Mouse (Mus musculus): ENCODE results near the gene Zbtb1. TPM values are rescaled to one million over a fixed set of nuclear protein-coding genes. Genes with fewer than 3 reads are reported as not detected.

The Zbtb1 gene
- polyA plus RNA-seq, 1 experiment from 2014 or later: 11.7 TPM

- 76% methylated on average over 3 of the region's 3 CpGs for WGBS
- Histone ChIP-seq H3K4me1 (no peaks in the 10 kb centered on the region), H3K4me3 (no peak overlapping the region), H3K36me3 (peaks cover 17% of the 10 kb centered on the region), H3K27me3 (no peaks in the 10 kb centered on the region), H3K4me2 (replicated peaks) (no peak overlapping the region), H3K27ac (no peak overlapping the region), H3K9ac (no peak overlapping the region), H3K9me3 (no peaks in the 10 kb centered on the region)
- no peak for ATAC-seq (ENCODE audit: insufficient number of reproducible peaks, insufficient read depth, low FRiP score, low TSS enrichment)
Observed at GRCm38 (mm10) chr12:76391595-76392271, 21.7 kb downstream of the Zbtb1 start.

GRCm38 (mm10) chr12:76392979-76393378 is 22.9 kb downstream of the Zbtb1 start:
- Histone ChIP-seq H3K4me1 (no peaks in the 10 kb centered on the region), H3K27ac (no peak overlapping the region), H3K27me3 (no peaks in the 10 kb centered on the region), H3K9ac (no peak overlapping the region), H3K36me3 (peaks cover 13% of the 10 kb centered on the region; the same call in 1 of the 2 replicates), H3K9me3 (no peaks in the 10 kb centered on the region), H3K4me3 (no peak overlapping the region), H3K4me2 (replicated peaks) (no peak overlapping the region)
- ATAC-seq (ENCODE audit: insufficient number of reproducible peaks, insufficient read depth, low FRiP score, low TSS enrichment): no peak
- WGBS: 80% methylated on average over 5 of the region's 5 CpGs

- ATAC-seq (ENCODE audit: insufficient number of reproducible peaks, insufficient read depth, low FRiP score, low TSS enrichment): no peak
- H3K4me1 ChIP-seq: no peaks in the 10 kb centered on the region
- H3K9ac ChIP-seq: no peak overlapping the region
- no peaks in the 10 kb centered on the region for H3K9me3 ChIP-seq
- H3K4me2 ChIP-seq (replicated peaks): no peak overlapping the region
- 81% methylated on average over 5 of the region's 5 CpGs for WGBS
- H3K27me3 ChIP-seq: 0 out of 2 replicates have a peak, but pooled peaks cover 3% of the 10 kb centered on the region
- H3K4me3 ChIP-seq: no peak overlapping the region
- no peaks in the 10 kb centered on the region for H3K36me3 ChIP-seq
- H3K27ac ChIP-seq: no peak overlapping the region
Observed at GRCm38 (mm10) chr12:76397281-76397680, 27.2 kb downstream of the Zbtb1 start.

GRCm38 (mm10) chr12:76401674-76402073 is 31.6 kb downstream of the Zbtb1 start:
- H3K27me3 ChIP-seq: peaks cover 29% of the 10 kb centered on the region
- H3K36me3 ChIP-seq: no peaks in the 10 kb centered on the region
- no peak overlapping the region for H3K4me3 ChIP-seq
- H3K9ac ChIP-seq: no peak overlapping the region
- H3K27ac ChIP-seq: no peak overlapping the region
- no peak overlapping the region for H3K4me2 ChIP-seq (replicated peaks)
- ATAC-seq (ENCODE audit: insufficient number of reproducible peaks, insufficient read depth, low FRiP score, low TSS enrichment): no peak
- no peaks in the 10 kb centered on the region for H3K9me3 ChIP-seq
- WGBS: 48% methylated on average over 3 of the region's 3 CpGs
- peaks cover 21% of the 10 kb centered on the region for H3K4me1 ChIP-seq

- ATAC-seq (ENCODE audit: insufficient number of reproducible peaks, insufficient read depth, low FRiP score, low TSS enrichment): peak; percentile 89
- Histone ChIP-seq H3K27ac (peak overlapping the region; percentile 85), H3K9me3 (no peaks in the 10 kb centered on the region), H3K27me3 (peaks cover 41% of the 10 kb centered on the region), H3K4me3 (peak overlapping the region; percentile 62), H3K4me1 (peaks cover 21% of the 10 kb centered on the region), H3K9ac (peak overlapping the region; percentile 59), H3K4me2 (replicated peaks) (peak overlapping the region; percentile 84), H3K36me3 (no peaks in the 10 kb centered on the region)
- under 1% methylated on average over 54 of the region's 54 CpGs for WGBS
Observed at GRCm38 (mm10) chr12:76402991-76403885, 33.2 kb downstream of the Zbtb1 start.

- H3K27ac ChIP-seq: peak within 1 kb of the TSS; percentile 85
- peak; percentile 97 for ATAC-seq (ENCODE audit: insufficient number of reproducible peaks, insufficient read depth, low FRiP score, low TSS enrichment)
- WGBS: under 1% methylated on average over 54 of the region's 54 CpGs
- no peaks in the 10 kb centered on the region for H3K9me3 ChIP-seq
- H3K36me3 ChIP-seq: no peaks in the 10 kb centered on the region
- peaks cover 21% of the 10 kb centered on the region for H3K4me1 ChIP-seq
- H3K27me3 ChIP-seq: peaks cover 41% of the 10 kb centered on the region
- H3K9ac ChIP-seq: peak within 1 kb of the TSS; percentile 59
- H3K4me2 ChIP-seq (replicated peaks): peak within 1 kb of the TSS; percentile 84
- peak within 1 kb of the TSS; percentile 62 for H3K4me3 ChIP-seq
Observed at GRCm38 (mm10) chr12:76403886-76404537, 33.9 kb downstream of the Zbtb1 start, which contains the start of gene Hspa2. Gene Hspa2 (plus strand): TSS chr12:76404176.

GRCm38 (mm10) chr12:76404836-76405182 is 34.7 kb downstream of the Zbtb1 start:
- peak overlapping the region; percentile 62 for H3K4me3 ChIP-seq
- no peak for ATAC-seq (ENCODE audit: insufficient number of reproducible peaks, insufficient read depth, low FRiP score, low TSS enrichment)
- WGBS: 9% methylated on average over 20 of the region's 20 CpGs
- peak overlapping the region; percentile 84 for H3K4me2 ChIP-seq (replicated peaks)
- no peaks in the 10 kb centered on the region for H3K9me3 ChIP-seq
- H3K27ac ChIP-seq: no peak overlapping the region
- peaks cover 41% of the 10 kb centered on the region for H3K27me3 ChIP-seq
- peaks cover 21% of the 10 kb centered on the region for H3K4me1 ChIP-seq
- no peak overlapping the region for H3K9ac ChIP-seq
- no peaks in the 10 kb centered on the region for H3K36me3 ChIP-seq

GRCm38 (mm10) chr12:76405183-76405970 is 35.3 kb downstream of the Zbtb1 start:
- no peaks in the 10 kb centered on the region for H3K9me3 ChIP-seq
- 4% methylated on average over 64 of the region's 64 CpGs for WGBS
- no peaks in the 10 kb centered on the region for H3K36me3 ChIP-seq
- H3K4me3 ChIP-seq: peak overlapping the region; percentile 62
- H3K4me2 ChIP-seq (replicated peaks): peak overlapping the region; percentile 84
- H3K27me3 ChIP-seq: peaks cover 41% of the 10 kb centered on the region
- ATAC-seq (ENCODE audit: insufficient number of reproducible peaks, insufficient read depth, low FRiP score, low TSS enrichment): no peak
- no peak overlapping the region for H3K27ac ChIP-seq
- H3K9ac ChIP-seq: no peak overlapping the region
- H3K4me1 ChIP-seq: peaks cover 21% of the 10 kb centered on the region

GRCm38 (mm10) chr12:76405971-76406370 is 35.9 kb downstream of the Zbtb1 start:
- peak overlapping the region; percentile 84 for H3K4me2 ChIP-seq (replicated peaks)
- peaks cover 21% of the 10 kb centered on the region for H3K4me1 ChIP-seq
- H3K4me3 ChIP-seq: peak overlapping the region; percentile 62
- ATAC-seq (ENCODE audit: insufficient number of reproducible peaks, insufficient read depth, low FRiP score, low TSS enrichment): no peak
- WGBS: 2% methylated on average over 23 of the region's 23 CpGs
- no peak overlapping the region for H3K9ac ChIP-seq
- peaks cover 41% of the 10 kb centered on the region for H3K27me3 ChIP-seq
- no peaks in the 10 kb centered on the region for H3K36me3 ChIP-seq
- no peak overlapping the region for H3K27ac ChIP-seq
- no peaks in the 10 kb centered on the region for H3K9me3 ChIP-seq

GRCm38 (mm10) chr12:76407184-76407583 is 37.1 kb downstream of the Zbtb1 start:
- no peak overlapping the region for H3K4me2 ChIP-seq (replicated peaks)
- H3K9me3 ChIP-seq: no peaks in the 10 kb centered on the region
- no peak for ATAC-seq (ENCODE audit: insufficient number of reproducible peaks, insufficient read depth, low FRiP score, low TSS enrichment)
- 30% methylated on average over 1 of the region's 1 CpGs for WGBS
- H3K4me1 ChIP-seq: peaks cover 21% of the 10 kb centered on the region
- H3K4me3 ChIP-seq: no peak overlapping the region
- peaks cover 39% of the 10 kb centered on the region for H3K27me3 ChIP-seq
- H3K27ac ChIP-seq: no peak overlapping the region
- no peak overlapping the region for H3K9ac ChIP-seq
- H3K36me3 ChIP-seq: no peaks in the 10 kb centered on the region

GRCm38 (mm10) chr12:76409166-76409565 is 39.1 kb downstream of the Zbtb1 start:
- Histone ChIP-seq H3K4me1 (peaks cover 17% of the 10 kb centered on the region), H3K27ac (no peak overlapping the region), H3K4me3 (no peak overlapping the region), H3K9ac (no peak overlapping the region), H3K9me3 (no peaks in the 10 kb centered on the region), H3K4me2 (replicated peaks) (no peak overlapping the region), H3K36me3 (no peaks in the 10 kb centered on the region), H3K27me3 (peaks cover 33% of the 10 kb centered on the region)
- ATAC-seq (ENCODE audit: insufficient number of reproducible peaks, insufficient read depth, low FRiP score, low TSS enrichment): no peak
- WGBS: 18% methylated on average over 4 of the region's 4 CpGs
